Mouse (Mus musculus) adrenal gland, postnatal 10 days (tissue): Measurements from ENCODE around the gene Uap1. TPM values are rescaled to one million over a fixed set of nuclear protein-coding genes. Genes with fewer than 3 reads are reported as not detected.
"Not testable (repeated sequence)": the region's sequence is repeated elsewhere in the genome, so short reads cannot be mapped to it uniquely, and the experiment has no call there.

Source experiments
- DNase-seq: peaks from one replicate; pipeline ENCODE4 v3.0.0; 2021; ENCODE audit warnings: mixed read lengths
- total RNA-seq, 2 experiments: library from RNA; stranded (reverse); gene quantifications; 2 replicates each; pipeline ENCODE4 v1.2.3; 2021

Gene Uap1
- total RNA-seq, 2 experiments from 2014 or later: 55.3 to 61.6 TPM

DNA sequence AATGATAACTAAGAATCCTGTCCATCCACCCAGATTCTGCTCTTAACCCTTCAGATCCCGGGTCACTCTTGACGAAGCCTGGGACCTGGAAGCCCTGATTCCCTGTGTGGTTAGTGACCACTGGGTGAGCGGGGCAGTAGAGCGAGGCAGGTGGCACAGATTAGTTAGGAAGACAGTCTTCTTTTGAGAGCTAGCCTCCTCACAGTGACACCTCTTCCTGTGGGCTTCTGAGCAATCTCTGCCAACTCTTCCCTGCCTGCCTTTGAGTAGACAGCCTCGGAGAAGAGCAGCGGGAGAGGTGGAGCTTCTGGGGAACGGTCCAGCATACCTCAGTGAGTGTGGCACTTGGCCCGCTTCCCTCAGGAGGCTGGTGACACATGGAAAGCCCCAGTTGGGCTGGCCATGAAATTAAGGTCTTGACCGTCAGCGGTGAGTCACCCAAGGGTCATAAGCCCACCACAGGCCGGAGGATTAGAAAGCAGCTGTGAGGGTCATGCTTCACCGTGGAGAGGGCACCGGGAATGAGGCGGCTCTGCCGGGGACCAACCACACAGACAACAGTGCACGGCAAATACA lies 63.0 kb downstream of the Uap1 start:
- no peak for DNase-seq

DNA sequence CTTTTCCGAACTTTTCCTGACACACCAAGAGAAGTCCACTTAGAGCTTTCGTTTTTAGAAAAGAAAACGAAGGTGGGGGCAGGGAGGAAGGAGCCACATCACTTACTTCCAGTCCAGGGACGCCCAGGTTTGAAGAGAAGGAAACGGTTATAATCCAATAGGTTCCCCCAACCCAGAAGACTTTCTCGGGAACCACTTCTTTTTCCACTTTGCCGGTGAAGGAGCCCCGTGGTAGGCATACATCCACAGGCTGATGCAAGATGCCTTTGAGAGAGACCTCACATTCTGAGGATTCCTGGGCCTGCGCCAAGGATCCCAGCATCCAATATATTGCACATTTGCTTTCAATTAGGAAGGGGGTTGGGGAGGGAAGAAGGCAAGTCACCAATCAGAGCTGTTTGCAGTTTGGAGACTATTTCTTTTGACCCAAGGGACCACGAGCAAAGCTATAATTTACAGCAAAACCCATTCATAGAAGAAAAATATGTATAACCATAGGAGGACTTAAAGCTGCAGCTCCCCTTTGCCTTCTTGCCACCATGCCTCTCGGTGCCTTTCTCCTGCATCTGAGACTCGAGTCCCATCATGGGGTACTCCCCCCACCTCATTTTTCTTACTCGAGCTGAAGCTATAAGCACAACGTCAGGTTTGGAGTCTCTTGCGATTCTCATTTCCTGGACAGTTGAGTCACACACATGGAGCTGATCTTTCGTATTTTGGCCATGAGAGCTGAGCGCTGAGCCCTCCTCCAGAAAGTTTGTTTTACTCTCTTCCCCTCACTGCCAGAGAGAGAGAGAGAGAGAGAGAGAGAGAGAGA lies 64.0 kb downstream of the Uap1 start, which contains the start of gene Ddr2:
Ddr2 (minus strand) TSS at position 247 of the 817 bp plus-strand sequence.
- peak; percentile 49 for DNase-seq

- peak; percentile 3 for DNase-seq
Measured at GRCm38 (mm10) chr1:170109776-170110515, 64.8 kb downstream of the Uap1 start.

DNA sequence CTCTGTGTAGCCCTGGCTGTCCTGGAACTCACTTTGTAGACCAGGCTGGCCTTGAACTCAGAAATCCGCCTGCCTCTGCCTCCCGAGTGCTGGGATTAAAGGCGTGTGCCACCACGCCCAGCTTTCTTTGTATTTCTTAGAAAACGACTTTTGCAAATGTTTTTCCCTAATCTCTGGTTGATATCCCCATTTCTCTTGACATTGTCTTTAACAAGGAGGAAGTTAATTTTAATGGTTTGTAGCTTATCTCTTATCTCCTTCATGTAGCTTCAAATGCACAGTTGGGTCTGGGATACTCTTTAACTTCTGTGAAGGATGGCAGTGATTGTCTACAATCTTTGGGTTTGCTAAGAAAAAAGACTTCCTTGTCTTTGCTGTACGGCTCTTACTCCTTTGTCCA lies 71.9 kb downstream of the Uap1 start:
- not testable (repeated sequence) for DNase-seq

Other genes with a start within 250 kb of the Uap1 start
- not detected for gene Ccdc190, start 246.3 kb downstream of the Uap1 start, total RNA-seq
- gene Hsd17b7, start 205.7 kb downstream of the Uap1 start, total RNA-seq: 10 to 100 TPM in 1 of 2 experiments, 1 to 10 TPM in 1; 9.6 to 12.4 TPM
- 10 to 100 TPM; 23.7 to 28.7 TPM for gene Ddr2, start 64.2 kb downstream of the Uap1 start, total RNA-seq
- 10 to 100 TPM; 47.5 to 48.9 TPM for gene Uhmk1, start 40.4 kb upstream of the Uap1 start, total RNA-seq
- gene Sh2d1b2, start 57.8 kb upstream of the Uap1 start, total RNA-seq: not detected
- gene Sh2d1b1, start 102.4 kb upstream of the Uap1 start, total RNA-seq: under 1 TPM in 1 of 2 experiments, not detected in 1; 0.18 TPM
- 1 to 10 TPM; 6.1 to 7.9 TPM for gene Gm7694, start 131.4 kb upstream of the Uap1 start, total RNA-seq
- gene Spata46, start 133.8 kb upstream of the Uap1 start, total RNA-seq: not detected